Mouse (Mus musculus) liver, adult 2 months (tissue): ENCODE data around the gene Card10. TPM values are rescaled to one million over a fixed set of nuclear protein-coding genes. Genes with fewer than 3 reads are reported as not detected.

ENCODE experiments used
- DNase-seq: peaks from one replicate; pipeline ENCODE4 v3.0.0-alpha.2; 2011; ENCODE audit warnings: low read depth, low spot score; ENCODE audit errors: extremely low read depth
- H3K27ac ChIP-seq: fragments of 200-500 bp; replicated peaks from 2 replicates; pipeline ENCODE4 v1.5.1; 2012; ENCODE audit warnings: low read depth, mild to moderate bottlenecking, control low read depth, inconsistent platforms, low read length; ENCODE audit not compliant: insufficient read depth
- H3K27me3 ChIP-seq: fragments of 200-500 bp; 2 replicates; pipeline ENCODE4 v1.6.1; 2012; ENCODE audit warnings: mild to moderate bottlenecking, moderate library complexity, low read length, inconsistent platforms; ENCODE audit not compliant: control insufficient read depth, insufficient read depth
- H3K36me3 ChIP-seq: fragments of 200-500 bp; 2 replicates; pipeline ENCODE4 v1.6.1; 2012; ENCODE audit warnings: low read length, inconsistent platforms; ENCODE audit not compliant: control insufficient read depth, insufficient read depth
- H3K4me1 ChIP-seq: fragments of 200-500 bp; 2 replicates; pipeline ENCODE4 v1.6.1; 2011; ENCODE audit warnings: low read length; ENCODE audit not compliant: control insufficient read depth, insufficient read depth
- H3K4me3 ChIP-seq: fragments of 200-500 bp; 2 replicates; pipeline ENCODE4 v1.5.1; 2011; ENCODE audit warnings: low read depth, mild to moderate bottlenecking, control low read depth, low read length, moderate library complexity; ENCODE audit not compliant: insufficient read depth
- H3K79me2 ChIP-seq: fragments of 200-500 bp; 2 replicates; pipeline ENCODE4 v1.6.1; 2012; ENCODE audit warnings: inconsistent platforms, mild to moderate bottlenecking, low read length, moderate library complexity; ENCODE audit not compliant: control insufficient read depth, insufficient read depth
- H3K9ac ChIP-seq: fragments of 200-500 bp; 2 replicates; pipeline ENCODE4 v1.6.1; 2012; ENCODE audit warnings: low read depth, mild to moderate bottlenecking, control low read depth, inconsistent platforms, low read length
- CTCF ChIP-seq: fragments of 200-500 bp; IDR thresholded peaks from 2 replicates; pipeline ENCODE4 v1.5.1; 2011; ENCODE audit warnings: low read depth, low read length, control low read depth
- POLR2A ChIP-seq: fragments of 200-500 bp; IDR thresholded peaks from 2 replicates; pipeline ENCODE4 v1.6.1; 2011; ENCODE audit warnings: low read length, control low read depth; ENCODE audit not compliant: insufficient read depth; ENCODE audit errors: extremely low read depth
- WGBS: fragments of 180-500 bp; shearing (Covaris S2); methylation state at CpG from one replicate; pipeline ENCODE4 v1.1.7; 2018; 5-methylcytosine and 5-hydroxymethylcytosine counted together
- polyA plus RNA-seq: library from polyadenylated mRNA; depleted of rRNA; stranded (reverse); fragments of >200 nt; gene quantifications from 2 replicates; pipeline ENCODE4 v1.2.3, GENCODE M21; 2012; rRNA removed
- total RNA-seq: library from RNA; depleted of rRNA; stranded (reverse); fragments of >200 nt; gene quantifications from 2 replicates; pipeline ENCODE4 v1.2.3, GENCODE M21; 2014; rRNA removed

Gene Card10
- total and polyA plus RNA-seq, 2 experiments: 2.7 to 18.7 TPM

- TF ChIP-seq POLR2A (no peak), CTCF (no peak)
- no peaks in the 10 kb centered on the region for H3K36me3 ChIP-seq
- DNase-seq: no peak
- no peak overlapping the region for H3K27ac ChIP-seq
- no peaks in the 10 kb centered on the region for H3K27me3 ChIP-seq
- no peaks in the 10 kb centered on the region for H3K4me1 ChIP-seq
- H3K4me3 ChIP-seq: no peak overlapping the region
- 50% methylated on average over 7 of the region's 7 CpGs for WGBS
- no peaks in the 10 kb centered on the region for H3K79me2 ChIP-seq
- H3K9ac ChIP-seq: no peak overlapping the region
Measured at GRCm38 (mm10) chr15:78736681-78737100, 66.2 kb downstream of the Card10 start.

- H3K79me2 ChIP-seq: no peaks in the 10 kb centered on the region
- H3K36me3 ChIP-seq: no peaks in the 10 kb centered on the region
- no peak overlapping the region for H3K27ac ChIP-seq
- H3K4me3 ChIP-seq: no peak overlapping the region
- no peak overlapping the region for H3K9ac ChIP-seq
- H3K4me1 ChIP-seq: no peaks in the 10 kb centered on the region
- H3K27me3 ChIP-seq: no peaks in the 10 kb centered on the region
- no peak for DNase-seq
- TF ChIP-seq CTCF (no peak), POLR2A (no peak)
- 56% methylated on average over 3 of the region's 3 CpGs for WGBS
Measured at GRCm38 (mm10) chr15:78736181-78736579, 66.7 kb downstream of the Card10 start.

- Histone ChIP-seq H3K27me3 (no peaks in the 10 kb centered on the region), H3K36me3 (no peaks in the 10 kb centered on the region), H3K27ac (no peak overlapping the region), H3K4me3 (no peak overlapping the region), H3K4me1 (no peaks in the 10 kb centered on the region), H3K9ac (no peak overlapping the region), H3K79me2 (no peaks in the 10 kb centered on the region)
- no peak for TF ChIP-seq POLR2A
- no peak for TF ChIP-seq CTCF
- DNase-seq: no peak
- WGBS: 32% methylated on average over 17 of the region's 17 CpGs
Measured at GRCm38 (mm10) chr15:78735431-78736180, 67.2 kb downstream of the Card10 start.

- Histone ChIP-seq H3K36me3 (no peaks in the 10 kb centered on the region), H3K79me2 (no peaks in the 10 kb centered on the region), H3K4me3 (no peak overlapping the region), H3K4me1 (no peaks in the 10 kb centered on the region), H3K27ac (no peak overlapping the region), H3K27me3 (no peaks in the 10 kb centered on the region), H3K9ac (no peak overlapping the region)
- DNase-seq: no peak
- 54% methylated on average over 4 of the region's 4 CpGs for WGBS
- TF ChIP-seq POLR2A (no peak), CTCF (no peak)
Measured at GRCm38 (mm10) chr15:78731830-78732229, 71.0 kb downstream of the Card10 start.

GRCm38 (mm10) chr15:78730315-78731049, 72.4 kb downstream of the Card10 start:
- H3K36me3 ChIP-seq: no peaks in the 10 kb centered on the region
- no peaks in the 10 kb centered on the region for H3K27me3 ChIP-seq
- WGBS: 78% methylated on average over 12 of the region's 12 CpGs
- H3K27ac ChIP-seq: no peak overlapping the region
- H3K4me1 ChIP-seq: no peaks in the 10 kb centered on the region
- H3K4me3 ChIP-seq: no peak overlapping the region
- no peak for DNase-seq
- no peak overlapping the region for H3K9ac ChIP-seq
- H3K79me2 ChIP-seq: no peaks in the 10 kb centered on the region
- no peak for TF ChIP-seq CTCF
- no peak for TF ChIP-seq POLR2A

- Histone ChIP-seq H3K4me3 (no peak overlapping the region), H3K27me3 (no peaks in the 10 kb centered on the region)
Measured at GRCm38 (mm10) chr15:78726697-78727096, 76.1 kb downstream of the Card10 start.

More at GRCm38 (mm10) chr15:78726697-78727096, 76.1 kb downstream of the Card10 start:
- DNase-seq: no peak
- Histone ChIP-seq H3K36me3 (no peaks in the 10 kb centered on the region), H3K9ac (no peak overlapping the region), H3K4me1 (no peaks in the 10 kb centered on the region), H3K27ac (no peak overlapping the region), H3K79me2 (no peaks in the 10 kb centered on the region)
- TF ChIP-seq POLR2A: no peak
- no peak for TF ChIP-seq CTCF
- 79% methylated on average over 7 of the region's 7 CpGs for WGBS

Other genes with a start within 250 kb of the Card10 start
- gene Rac2, start 230.3 kb downstream of the Card10 start, total RNA-seq: 2.8 and 4.5 TPM in 2 replicates
- gene Rac2, start 230.3 kb downstream of the Card10 start, polyA plus RNA-seq: 30.8 and 35.9 TPM in 2 replicates
- 4.7 and 7.2 TPM in 2 replicates for gene Cyth4, start 206.0 kb downstream of the Card10 start, total RNA-seq
- 3.3 and 5.7 TPM in 2 replicates for gene Cyth4, start 206.0 kb downstream of the Card10 start, polyA plus RNA-seq
- not detected in 2 replicates for gene Elfn2, start 84.3 kb downstream of the Card10 start, total RNA-seq
- not detected in 2 replicates for gene Elfn2, start 84.3 kb downstream of the Card10 start, polyA plus RNA-seq
- 0.74 and 1.1 TPM in 2 replicates for gene Mfng, start 29.6 kb downstream of the Card10 start, total RNA-seq
- gene Mfng, start 29.6 kb downstream of the Card10 start, polyA plus RNA-seq: 1.2 and 2.3 TPM in 2 replicates
- 6.5 and 8.5 TPM in 2 replicates for gene Cdc42ep1, start 39.6 kb upstream of the Card10 start, total RNA-seq
- gene Cdc42ep1, start 39.6 kb upstream of the Card10 start, polyA plus RNA-seq: 39.7 and 42.7 TPM in 2 replicates
- gene Lgals2, start 52.5 kb upstream of the Card10 start, total RNA-seq: 0.55 TPM in 1 of 2 replicates, not detected in the other
- gene Lgals2, start 52.5 kb upstream of the Card10 start, polyA plus RNA-seq: 0.57 TPM in 1 of 2 replicates, not detected in the other
- gene Gga1, start 74.1 kb upstream of the Card10 start, total RNA-seq: 4.4 and 6.4 TPM in 2 replicates
- 34.9 and 42.7 TPM in 2 replicates for gene Gga1, start 74.1 kb upstream of the Card10 start, polyA plus RNA-seq
- gene Gm49510, start 96.6 kb upstream of the Card10 start, total RNA-seq: not detected in 2 replicates
- gene Gm49510, start 96.6 kb upstream of the Card10 start, polyA plus RNA-seq: not detected in 2 replicates
- gene Sh3bp1, start 96.7 kb upstream of the Card10 start, total RNA-seq: 0.37 and 2.3 TPM in 2 replicates
- 3.7 and 6.0 TPM in 2 replicates for gene Sh3bp1, start 96.7 kb upstream of the Card10 start, polyA plus RNA-seq
- 0.27 and 0.37 TPM in 2 replicates for gene Pdxp, start 110.9 kb upstream of the Card10 start, total RNA-seq
- 0.62 and 1.2 TPM in 2 replicates for gene Pdxp, start 110.9 kb upstream of the Card10 start, polyA plus RNA-seq
- gene Lgals1, start 123.7 kb upstream of the Card10 start, total RNA-seq: 23.2 and 31.6 TPM in 2 replicates
- gene Lgals1, start 123.7 kb upstream of the Card10 start, polyA plus RNA-seq: 25.2 and 26.9 TPM in 2 replicates
- gene Nol12, start 131.9 kb upstream of the Card10 start, total RNA-seq: 4.0 and 5.3 TPM in 2 replicates
- 10.3 and 13.1 TPM in 2 replicates for gene Nol12, start 131.9 kb upstream of the Card10 start, polyA plus RNA-seq
- 11.9 and 14.3 TPM in 2 replicates for gene Triobp, start 144.7 kb upstream of the Card10 start, total RNA-seq
- 19.9 and 24.3 TPM in 2 replicates for gene Triobp, start 144.7 kb upstream of the Card10 start, polyA plus RNA-seq
- 64.2 and 82.1 TPM in 2 replicates for gene H1f0, start 225.4 kb upstream of the Card10 start, total RNA-seq
- 68.0 and 79.0 TPM in 2 replicates for gene H1f0, start 225.4 kb upstream of the Card10 start, polyA plus RNA-seq
- not detected in 2 replicates for gene Galr3, start 238.8 kb upstream of the Card10 start, total RNA-seq
- 0.09 TPM in 1 of 2 replicates, not detected in the other for gene Galr3, start 238.8 kb upstream of the Card10 start, polyA plus RNA-seq